Mouse (Mus musculus) brain, embryonic 14.5 days (tissue): ENCODE measurements around the gene Adssl1. TPM values are rescaled to one million over a fixed set of nuclear protein-coding genes. Genes with fewer than 3 reads are reported as not detected.
A peak's percentile ranks its signal among the peaks of the same experiment; 100 is the strongest.

Experiments
- DNase-seq: peaks from one replicate; pipeline ENCODE4 v3.0.0-alpha.2; 2011; ENCODE audit warnings: low read depth
- CTCF ChIP-seq: fragments of 200-500 bp; IDR thresholded peaks from 2 replicates; pipeline ENCODE4 v1.5.1; 2012; ENCODE audit warnings: inconsistent platforms, mild to moderate bottlenecking, moderate library complexity, borderline replicate concordance; ENCODE audit not compliant: insufficient read depth, insufficient read length; ENCODE audit errors: extremely low read depth
- POLR2A ChIP-seq: fragments of 200-500 bp; IDR thresholded peaks from 2 replicates; pipeline ENCODE4 v1.6.1; 2012; ENCODE audit warnings: mild to moderate bottlenecking, inconsistent platforms, borderline replicate concordance; ENCODE audit not compliant: poor library complexity, insufficient read depth, insufficient read length, severe bottlenecking; ENCODE audit errors: extremely low read depth
- polyA plus RNA-seq: library from polyadenylated mRNA; depleted of rRNA; stranded (reverse); fragments of >200 nt; gene quantifications from 2 replicates; pipeline ENCODE4 v1.2.3, GENCODE M21; 2012

Adssl1 gene
- polyA plus RNA-seq, 1 experiment = 4.4 TPM

GRCm38 (mm10) chr12:112594989-112595388, 24.9 kb upstream of the Adssl1 start:
- TF ChIP-seq POLR2A (no peak), CTCF (no peak)
- DNase-seq = peak; percentile 69

- TF ChIP-seq POLR2A (no peak), CTCF (no peak)
- no peak for DNase-seq
These were observed 24.2 kb upstream of the Adssl1 start for GRCm38 (mm10) chr12:112595626-112596025.

- DNase-seq = no peak
- no peak for TF ChIP-seq POLR2A
- no peak for TF ChIP-seq CTCF
These were observed 23.4 kb upstream of the Adssl1 start for GRCm38 (mm10) chr12:112596454-112596853.

GRCm38 (mm10) chr12:112596891-112597500, 22.8 kb upstream of the Adssl1 start:
- TF ChIP-seq CTCF = no peak
- no peak for TF ChIP-seq POLR2A
- DNase-seq = no peak

GRCm38 (mm10) chr12:112597618-112598017, 22.2 kb upstream of the Adssl1 start:
- DNase-seq = no peak
- TF ChIP-seq POLR2A = no peak

GRCm38 (mm10) chr12:112599198-112599597, 20.6 kb upstream of the Adssl1 start:
- TF ChIP-seq CTCF (no peak), POLR2A (no peak)
- DNase-seq = no peak

- TF ChIP-seq POLR2A = no peak
- TF ChIP-seq CTCF = no peak
- no peak for DNase-seq
These were observed 19.8 kb upstream of the Adssl1 start for GRCm38 (mm10) chr12:112599942-112600611.

GRCm38 (mm10) chr12:112604022-112604421, 15.8 kb upstream of the Adssl1 start:
- DNase-seq = no peak
- no peak for TF ChIP-seq CTCF
- no peak for TF ChIP-seq POLR2A

GRCm38 (mm10) chr12:112604709-112605649, 14.9 kb upstream of the Adssl1 start:
- DNase-seq = peak; percentile 65
- peak; percentile 47; the same call in 1 of the 2 replicates for TF ChIP-seq CTCF
- no peak for TF ChIP-seq POLR2A

GRCm38 (mm10) chr12:112605766-112606165, 14.1 kb upstream of the Adssl1 start:
- DNase-seq = peak; percentile 74
- TF ChIP-seq CTCF (peak; percentile 90), POLR2A (no peak)

GRCm38 (mm10) chr12:112606998-112607397, 12.8 kb upstream of the Adssl1 start:
- no peak for TF ChIP-seq CTCF
- no peak for TF ChIP-seq POLR2A
- no peak for DNase-seq
